Mouse (Mus musculus) bone marrow macrophage, adult 2 months (primary cell): ENCODE measurements around the gene Ecm2.

Source experiments
- CTCF ChIP-seq: IDR thresholded peaks from 2 replicates; pipeline ENCODE4 v1.5.1; 2012; ENCODE audit warnings: low read depth, mild to moderate bottlenecking, low read length, moderate library complexity
- POLR2A ChIP-seq: IDR thresholded peaks from 2 replicates; pipeline ENCODE4 v1.6.1; 2012; ENCODE audit warnings: mild to moderate bottlenecking, low read depth, low read length, borderline replicate concordance

DNA sequence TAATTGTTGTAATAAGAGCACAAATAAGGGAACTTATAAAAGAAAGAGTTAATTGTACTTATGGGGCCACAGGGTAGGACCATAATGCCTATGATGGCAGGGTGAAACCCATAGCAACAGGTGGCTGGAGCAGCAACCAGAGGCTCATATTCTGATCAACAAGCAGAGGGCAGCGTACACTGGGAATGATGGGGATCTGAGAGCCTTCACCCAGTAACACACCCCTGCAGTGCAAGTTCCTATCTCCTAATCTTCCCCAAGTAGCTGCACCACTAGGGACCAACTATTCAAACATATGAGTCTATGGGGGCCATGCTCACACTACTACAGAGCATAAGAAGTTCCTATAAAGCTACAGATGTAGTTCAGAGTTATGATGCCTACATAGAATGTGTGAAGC, 59.7 kb downstream of the Ecm2 start:
- no peak for TF ChIP-seq POLR2A
- no peak for TF ChIP-seq CTCF
